Mouse (Mus musculus) C2C12 (cell line): ENCODE data around the gene Rac1. TPM values are rescaled to one million over a fixed set of nuclear protein-coding genes. Genes with fewer than 3 reads are reported as not detected.
"Not testable (repeated sequence)": the region's sequence is repeated elsewhere in the genome, so short reads cannot be mapped to it uniquely, and the experiment has no call there.

Experiments
- H3K27me3 ChIP-seq: one replicate; pipeline ENCODE4 v1.6.1; 2011; ENCODE audit not compliant: control insufficient read depth, insufficient read depth, insufficient read length
- H3K36me3 ChIP-seq: one replicate; pipeline ENCODE4 v1.6.1; 2011; ENCODE audit not compliant: control insufficient read depth, insufficient read depth
- H3K4me3 ChIP-seq: one replicate; pipeline ENCODE4 v1.5.1; 2011; ENCODE audit warnings: mild to moderate bottlenecking, control low read depth; ENCODE audit not compliant: poor library complexity, insufficient read depth, severe bottlenecking
- H3K79me2 ChIP-seq: one replicate; pipeline ENCODE4 v1.6.1; 2011; ENCODE audit not compliant: control insufficient read depth, insufficient read depth
- H3K79me3 ChIP-seq: one replicate; pipeline ENCODE4 v1.6.1; 2011; ENCODE audit warnings: low read depth, control low read depth
- H3ac ChIP-seq: one replicate; pipeline ENCODE3; 2011; ENCODE audit warnings: low read depth; ENCODE audit not compliant: control insufficient read depth, insufficient read length
- CEBPB ChIP-seq: IDR thresholded peaks from one replicate; pipeline ENCODE4 v1.6.1; 2011; ENCODE audit warnings: low read depth, mild to moderate bottlenecking, control low read depth, moderate library complexity
- CTCF ChIP-seq: IDR thresholded peaks from one replicate; pipeline ENCODE4 v1.5.1; 2011; ENCODE audit not compliant: control insufficient read depth, insufficient read depth, insufficient read length
- FOSL1 ChIP-seq: IDR thresholded peaks from one replicate; pipeline ENCODE4 v1.8.0; 2011; ENCODE audit warnings: mild to moderate bottlenecking, low read length; ENCODE audit not compliant: poor library complexity, insufficient read depth, severe bottlenecking
- MAX ChIP-seq: IDR thresholded peaks from one replicate; pipeline ENCODE4 v1.6.1; 2011; ENCODE audit warnings: mild to moderate bottlenecking, control low read depth
- MYOD1 ChIP-seq: IDR thresholded peaks from one replicate; pipeline ENCODE4 v1.6.1; 2011; ENCODE audit warnings: low read depth; ENCODE audit not compliant: control insufficient read depth, insufficient read length
- MYOG ChIP-seq: IDR thresholded peaks from one replicate; pipeline ENCODE4 v1.6.1; 2011; ENCODE audit not compliant: control insufficient read depth, insufficient read length; ENCODE audit errors: extremely low read depth
- USF1 ChIP-seq: IDR thresholded peaks from one replicate; pipeline ENCODE4 v1.6.1; 2011; ENCODE audit warnings: low read depth, mild to moderate bottlenecking, control low read depth, moderate library complexity
- polyA plus RNA-seq: library from polyadenylated mRNA; unstranded; fragments of >200 nt; fragmentation: generic; extraction: Trizol; gene quantifications from one replicate; pipeline ENCODE4 v1.2.1, GENCODE M21; 2012; ENCODE audit warnings: missing spikeins

The Rac1 gene
- polyA plus RNA-seq, 1 experiment = 256 TPM

GRCm38 (mm10) chr5:143567258-143567670 is 39.4 kb upstream of the Rac1 start:
- no peaks in the 10 kb centered on the region for H3K79me3 ChIP-seq
- no peak overlapping the region for H3K4me3 ChIP-seq
- H3ac ChIP-seq = no peak overlapping the region
- H3K27me3 ChIP-seq = no peaks in the 10 kb centered on the region
- TF ChIP-seq USF1 (no peak), MYOG (no peak), MYOD1 (no peak), CEBPB (no peak), FOSL1 (no peak), CTCF (no peak), MAX (no peak)
- H3K36me3 ChIP-seq = no peaks in the 10 kb centered on the region
- H3K79me2 ChIP-seq = peaks cover 5% of the 10 kb centered on the region

- H3K27me3 ChIP-seq, H3K4me3 ChIP-seq, H3ac ChIP-seq, H3K36me3 ChIP-seq, H3K79me2 ChIP-seq, H3K79me3 ChIP-seq: not testable (repeated sequence)
Observed at GRCm38 (mm10) chr5:143566804-143567203, 39.0 kb upstream of the Rac1 start.

GRCm38 (mm10) chr5:143561544-143562185 is 33.8 kb upstream of the Rac1 start:
- Histone ChIP-seq H3ac (no peak overlapping the region), H3K36me3 (no peaks in the 10 kb centered on the region), H3K79me3 (peaks cover 3% of the 10 kb centered on the region), H3K27me3 (no peaks in the 10 kb centered on the region), H3K79me2 (peaks cover 46% of the 10 kb centered on the region), H3K4me3 (no peak overlapping the region)
- TF ChIP-seq FOSL1 = peak; percentile 35
- TF ChIP-seq MYOD1 = peak; percentile 84
- TF ChIP-seq MAX = no peak

- TF ChIP-seq USF1 (no peak), MAX (no peak), FOSL1 (no peak), MYOD1 (no peak), MYOG (no peak), CEBPB (no peak), CTCF (no peak)
- Histone ChIP-seq H3K36me3 (no peaks in the 10 kb centered on the region), H3ac (no peak overlapping the region), H3K27me3 (no peaks in the 10 kb centered on the region), H3K79me2 (peaks cover 48% of the 10 kb centered on the region), H3K4me3 (no peak overlapping the region), H3K79me3 (peaks cover 3% of the 10 kb centered on the region)
Observed at GRCm38 (mm10) chr5:143561009-143561408, 33.2 kb upstream of the Rac1 start.

- TF ChIP-seq FOSL1 (no peak), CEBPB (no peak), CTCF (no peak), USF1 (no peak), MAX (no peak), MYOD1 (no peak), MYOG (no peak)
- Histone ChIP-seq H3K36me3 (no peaks in the 10 kb centered on the region), H3K27me3 (no peaks in the 10 kb centered on the region), H3K4me3 (no peak overlapping the region), H3ac (no peak overlapping the region), H3K79me3 (peaks cover 3% of the 10 kb centered on the region), H3K79me2 (peaks cover 54% of the 10 kb centered on the region)
Observed at GRCm38 (mm10) chr5:143558731-143559130, 30.9 kb upstream of the Rac1 start.

- Histone ChIP-seq H3K4me3 (no peak overlapping the region), H3K27me3 (no peaks in the 10 kb centered on the region)
- TF ChIP-seq CEBPB = no peak
- no peak for TF ChIP-seq MAX
- TF ChIP-seq CTCF = no peak
- TF ChIP-seq USF1 = no peak
- TF ChIP-seq FOSL1 = no peak
- TF ChIP-seq MYOG = no peak
- no peak for TF ChIP-seq MYOD1
Observed at GRCm38 (mm10) chr5:143555233-143555632, 27.4 kb upstream of the Rac1 start.

More at GRCm38 (mm10) chr5:143555233-143555632, 27.4 kb upstream of the Rac1 start:
- peaks cover 51% of the 10 kb centered on the region for H3K79me2 ChIP-seq
- H3ac ChIP-seq = no peak overlapping the region
- H3K36me3 ChIP-seq = no peaks in the 10 kb centered on the region
- peaks cover under 1% of the 10 kb centered on the region for H3K79me3 ChIP-seq
